Mouse (Mus musculus) forebrain, embryonic 15.5 days (tissue): ENCODE data around the gene Abcc3. TPM values are rescaled to one million over a fixed set of nuclear protein-coding genes. Genes with fewer than 3 reads are reported as not detected.
"Not testable (repeated sequence)": the region's sequence is repeated elsewhere in the genome, so short reads cannot be mapped to it uniquely, and the experiment has no call there.

Source experiments
- ATAC-seq: fragments of 200-750 bp; cut with Nextera tagmentation; replicated peaks from 2 replicates; pipeline ENCODE4 v1.8.0; 2017; ENCODE audit warnings: mild to moderate bottlenecking, moderate TSS enrichment, moderate library complexity
- H3K27ac ChIP-seq: fragments of 300-500 bp; sonication (generic); replicated peaks from 2 replicates; pipeline ENCODE4 v1.5.1; 2015; ENCODE audit warnings: mild to moderate bottlenecking, inconsistent platforms
- H3K27me3 ChIP-seq: fragments of 300-500 bp; sonication (generic); 2 replicates; pipeline ENCODE4 v1.6.1; 2015; ENCODE audit warnings: inconsistent platforms
- H3K36me3 ChIP-seq: fragments of 300-500 bp; sonication (generic); 2 replicates; pipeline ENCODE4 v1.6.1; 2015; ENCODE audit warnings: mild to moderate bottlenecking, inconsistent platforms
- H3K4me1 ChIP-seq: fragments of 300-500 bp; sonication (generic); 2 replicates; pipeline ENCODE4 v1.6.1; 2015; ENCODE audit warnings: inconsistent platforms
- H3K4me2 ChIP-seq: fragments of 300-500 bp; sonication (generic); replicated peaks from 2 replicates; pipeline ENCODE4 v1.6.1; 2015; ENCODE audit warnings: mild to moderate bottlenecking, inconsistent platforms
- H3K4me3 ChIP-seq: fragments of 300-500 bp; sonication (generic); 2 replicates; pipeline ENCODE4 v1.5.1; 2015; ENCODE audit warnings: mild to moderate bottlenecking, inconsistent platforms
- H3K9ac ChIP-seq: fragments of 300-500 bp; sonication (generic); replicated peaks from 2 replicates; pipeline ENCODE4 v1.6.1; 2015; ENCODE audit warnings: mild to moderate bottlenecking, inconsistent platforms
- H3K9me3 ChIP-seq: fragments of 300-500 bp; sonication (generic); 2 replicates; pipeline ENCODE4 v1.6.1; 2016; ENCODE audit warnings: inconsistent platforms
- WGBS: fragments of 180-500 bp; shearing (Covaris S2); methylation state at CpG from one replicate; pipeline ENCODE4 v1.1.7; 2015; ENCODE audit warnings: mixed read lengths; 5-methylcytosine and 5-hydroxymethylcytosine counted together
- polyA plus RNA-seq: library from polyadenylated mRNA; unstranded; fragments of >200 nt; fragmentation: Nextera tagmentation; extraction: Ambion mirVana; gene quantifications from 2 replicates; pipeline ENCODE4 v1.2.1, GENCODE M21; 2015

Abcc3 gene
- polyA plus RNA-seq, 1 experiment from 2014 or later: 0.66 TPM

DNA sequence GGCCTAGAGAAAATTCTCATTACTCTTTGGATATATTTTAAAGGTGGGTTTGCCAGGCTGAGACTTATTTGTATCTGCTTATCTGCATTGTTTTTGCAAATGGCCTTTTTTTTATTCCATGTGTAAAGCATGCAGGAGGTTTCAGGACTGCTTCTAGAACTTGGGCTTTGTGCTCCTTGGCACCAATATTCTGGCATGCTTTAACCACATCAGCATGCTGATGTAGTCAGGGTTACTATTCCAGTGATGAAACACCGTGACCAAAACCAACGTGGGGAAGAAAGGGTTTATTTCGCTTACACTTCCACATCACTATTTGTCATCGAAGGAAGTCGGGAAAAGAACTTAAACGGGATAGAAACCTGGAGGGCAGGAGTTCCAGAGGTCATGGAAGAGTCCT is 8.2 kb upstream of the Abcc3 start:
- Histone ChIP-seq H3K9ac (no peak overlapping the region), H3K27ac (no peak overlapping the region), H3K9me3 (no peaks in the 10 kb centered on the region), H3K4me1 (peaks cover 11% of the 10 kb centered on the region), H3K36me3 (no peaks in the 10 kb centered on the region), H3K4me2 (no peak overlapping the region), H3K27me3 (no peaks in the 10 kb centered on the region), H3K4me3 (no peak overlapping the region)
- WGBS: 82% methylated on average over 6 of the region's 6 CpGs
- no peak for ATAC-seq

DNA sequence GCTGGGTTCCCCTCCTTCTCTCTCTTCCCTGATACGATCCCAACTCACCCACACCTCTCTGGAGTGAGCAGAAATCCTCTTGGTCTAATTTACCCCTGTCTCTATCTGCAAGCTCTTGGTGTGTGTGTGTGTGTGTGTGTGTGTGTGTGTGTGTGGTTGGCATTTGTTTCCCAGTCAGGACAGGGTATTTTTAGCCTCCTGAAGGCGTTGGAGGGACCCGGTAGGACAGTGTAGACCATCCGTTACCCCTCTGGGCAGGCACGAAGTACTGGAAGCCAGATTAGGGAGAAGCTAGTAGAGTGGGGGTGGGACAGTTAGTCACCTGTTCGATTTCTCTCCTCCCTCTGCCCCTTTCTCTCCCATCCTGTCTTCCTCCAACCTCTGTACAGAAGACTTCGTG is 1.3 kb upstream of the Abcc3 start:
- Histone ChIP-seq H3K4me3 (no peak overlapping the region), H3K27me3 (0 out of 2 replicates have a peak, but pooled peaks cover 7% of the 10 kb centered on the region), H3K4me1 (no peaks in the 10 kb centered on the region), H3K27ac (no peak overlapping the region), H3K9ac (no peak overlapping the region), H3K9me3 (no peaks in the 10 kb centered on the region), H3K36me3 (no peaks in the 10 kb centered on the region), H3K4me2 (no peak overlapping the region)
- ATAC-seq: no peak
- WGBS: 74% methylated on average over 7 of the region's 7 CpGs

DNA sequence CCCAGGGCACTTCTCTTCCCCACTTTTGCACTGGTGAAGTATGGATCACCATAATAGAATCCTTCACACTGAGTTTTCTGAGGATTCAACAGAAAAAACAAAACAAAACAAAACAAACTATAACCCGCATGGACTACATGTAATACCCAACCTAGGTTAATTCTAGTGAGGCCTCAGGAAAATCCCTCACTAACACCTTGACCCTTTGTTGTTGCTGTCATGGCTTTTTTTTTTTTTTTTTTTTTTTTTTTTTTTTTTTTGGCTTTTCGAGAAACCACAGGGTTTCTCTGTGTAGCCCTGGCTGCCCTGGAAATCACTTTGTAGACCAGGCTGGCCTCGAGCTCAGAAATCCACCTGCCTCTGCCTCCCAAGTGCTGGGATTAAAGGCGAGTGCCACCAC is 693 bp upstream of the Abcc3 start:
- not testable (repeated sequence) for H3K9me3 ChIP-seq, ATAC-seq, H3K27ac ChIP-seq, H3K27me3 ChIP-seq, H3K4me1 ChIP-seq, H3K4me3 ChIP-seq, H3K36me3 ChIP-seq, H3K9ac ChIP-seq, H3K4me2 ChIP-seq
- 93% methylated on average over 4 of the region's 4 CpGs for WGBS

DNA sequence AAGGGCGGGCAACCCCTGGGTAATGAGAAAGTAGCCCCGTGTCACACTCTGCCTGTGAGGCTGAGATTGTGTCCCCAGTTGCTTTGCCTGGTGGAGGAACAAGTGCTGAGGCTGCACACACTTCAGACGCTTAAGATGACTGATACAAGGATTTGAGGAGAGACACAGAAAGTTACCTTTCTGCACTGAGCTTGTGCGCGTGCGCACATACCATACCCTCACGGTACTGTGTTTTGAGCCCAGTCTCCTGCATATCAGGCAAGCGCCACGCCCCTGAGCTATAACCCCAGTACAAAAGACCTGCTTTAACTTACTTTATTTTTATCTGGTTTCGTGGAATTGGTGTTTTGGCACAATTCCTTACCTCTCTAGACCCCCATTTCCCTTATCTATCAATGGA is 1.1 kb downstream of the Abcc3 start:
- Histone ChIP-seq H3K36me3 (no peaks in the 10 kb centered on the region), H3K4me2 (no peak overlapping the region), H3K9me3 (no peaks in the 10 kb centered on the region), H3K9ac (no peak overlapping the region), H3K27ac (no peak overlapping the region), H3K4me3 (no peak overlapping the region), H3K27me3 (0 out of 2 replicates have a peak, but pooled peaks cover 7% of the 10 kb centered on the region), H3K4me1 (no peaks in the 10 kb centered on the region)
- no peak for ATAC-seq
- 89% methylated on average over 10 of the region's 10 CpGs for WGBS

DNA sequence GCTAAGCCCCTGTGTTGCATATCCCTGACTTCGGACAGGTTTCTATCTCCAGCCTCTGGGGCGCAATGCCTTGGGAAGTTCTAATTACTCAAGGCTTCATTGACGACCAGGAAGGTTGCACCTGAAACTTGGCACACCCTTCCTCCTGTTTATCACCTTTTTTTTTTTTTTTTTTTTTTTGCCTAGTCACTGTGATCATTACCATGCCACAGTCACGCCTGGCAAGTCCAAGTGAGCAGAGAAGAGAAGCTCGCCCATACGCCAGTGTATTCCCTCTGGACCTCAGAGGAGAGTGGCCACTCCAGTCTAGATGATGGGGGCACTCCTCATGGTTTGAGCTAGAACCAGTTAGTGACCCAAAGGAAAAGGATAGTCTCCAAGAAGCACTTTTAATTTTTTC is 2.0 kb downstream of the Abcc3 start:
- ATAC-seq: no peak

DNA sequence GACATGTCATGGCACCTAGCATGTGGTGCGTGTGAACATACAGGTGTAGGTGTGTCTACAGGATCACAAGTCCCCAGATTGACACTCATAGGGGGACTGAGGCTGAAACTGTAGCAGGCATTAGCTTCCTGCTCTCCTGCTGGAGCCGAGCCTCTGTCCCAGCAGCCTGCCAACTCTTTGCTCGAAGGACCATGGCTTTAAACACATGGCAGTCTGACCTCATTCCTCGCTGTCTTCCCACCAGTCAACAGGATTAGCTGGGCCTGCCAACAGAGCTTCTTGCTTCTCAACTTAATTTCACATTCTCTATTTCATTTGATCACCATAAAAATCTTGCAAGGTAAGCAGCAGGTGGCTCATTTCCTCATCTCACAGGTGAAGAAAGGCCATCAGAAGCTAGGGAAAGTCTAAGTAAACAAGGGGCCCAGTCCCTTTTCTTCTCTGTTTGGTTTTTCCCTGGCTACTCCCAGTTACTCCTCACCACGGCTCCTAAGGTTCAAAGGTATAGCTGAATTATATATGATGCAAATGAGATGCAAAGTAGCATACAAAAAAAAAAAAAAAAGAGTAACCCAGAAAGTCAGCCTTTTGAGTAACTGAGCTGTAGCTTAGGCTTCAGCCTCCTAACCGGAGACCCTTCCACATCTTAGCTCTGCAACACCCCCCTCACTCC is 2.9 kb downstream of the Abcc3 start:
- WGBS: 71% methylated on average over 6 of the region's 6 CpGs
- Histone ChIP-seq H3K27me3 (0 out of 2 replicates have a peak, but pooled peaks cover 7% of the 10 kb centered on the region), H3K4me1 (no peaks in the 10 kb centered on the region), H3K36me3 (no peaks in the 10 kb centered on the region), H3K4me2 (no peak overlapping the region), H3K9ac (no peak overlapping the region), H3K27ac (no peak overlapping the region), H3K4me3 (no peak overlapping the region), H3K9me3 (no peaks in the 10 kb centered on the region)
- ATAC-seq: no peak

More for the DNA sequence above, 2.0 kb downstream of the Abcc3 start:
- H3K27me3 ChIP-seq: 0 out of 2 replicates have a peak, but pooled peaks cover 7% of the 10 kb centered on the region
- WGBS: 89% methylated on average over 6 of the region's 6 CpGs
- no peak overlapping the region for H3K9ac ChIP-seq
- no peak overlapping the region for H3K4me3 ChIP-seq
- no peak overlapping the region for H3K4me2 ChIP-seq
- H3K27ac ChIP-seq: no peak overlapping the region
- H3K36me3 ChIP-seq: no peaks in the 10 kb centered on the region
- no peaks in the 10 kb centered on the region for H3K9me3 ChIP-seq
- no peaks in the 10 kb centered on the region for H3K4me1 ChIP-seq

DNA sequence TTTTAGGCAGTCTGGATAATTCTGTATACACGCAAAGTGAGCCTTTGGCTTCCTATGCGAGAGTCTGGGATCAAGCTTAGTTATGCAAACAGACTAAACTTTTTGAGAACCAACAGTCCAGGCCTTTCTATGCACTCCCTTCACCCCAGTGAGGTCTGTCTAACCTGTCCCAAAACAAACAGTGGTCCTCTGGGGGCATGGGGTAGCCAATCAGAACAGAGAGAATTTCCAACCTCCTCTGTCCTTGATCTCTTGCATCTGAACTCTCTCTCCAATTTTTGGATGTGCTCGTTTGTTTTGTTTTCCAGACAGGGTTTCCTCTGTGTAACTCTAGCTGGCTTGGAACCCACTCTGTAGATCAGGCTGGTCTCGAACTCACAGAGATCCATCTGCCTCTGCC is 3.8 kb downstream of the Abcc3 start:
- H3K27ac ChIP-seq: no peak overlapping the region
- H3K9ac ChIP-seq: no peak overlapping the region
- no peak overlapping the region for H3K4me3 ChIP-seq
- no peak overlapping the region for H3K4me2 ChIP-seq
- no peaks in the 10 kb centered on the region for H3K36me3 ChIP-seq
- no peaks in the 10 kb centered on the region for H3K9me3 ChIP-seq
- H3K27me3 ChIP-seq: 0 out of 2 replicates have a peak, but pooled peaks cover 7% of the 10 kb centered on the region
- H3K4me1 ChIP-seq: no peaks in the 10 kb centered on the region
- ATAC-seq: no peak
- 89% methylated on average over 4 of the region's 4 CpGs for WGBS

DNA sequence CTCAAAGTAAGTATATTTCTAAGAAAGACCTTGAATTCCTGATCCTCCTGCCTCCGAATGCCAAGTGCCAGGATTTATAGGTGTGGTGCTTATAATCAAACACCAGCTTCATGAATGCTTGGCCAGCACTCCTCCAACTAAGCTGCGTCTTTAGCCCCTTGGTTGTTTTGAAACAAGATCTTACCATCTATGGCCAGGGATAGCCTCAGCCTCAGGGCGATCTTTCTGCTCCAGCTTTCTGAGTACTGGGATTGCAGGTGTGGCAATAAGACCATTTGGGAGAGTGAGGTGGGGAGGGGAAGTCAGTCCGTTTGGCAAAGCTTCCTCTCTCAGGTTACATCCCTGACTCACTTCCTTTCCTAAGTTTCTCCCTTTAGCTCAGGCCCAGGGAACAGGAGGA is 5.0 kb downstream of the Abcc3 start:
- Histone ChIP-seq H3K4me3 (no peak overlapping the region), H3K27ac (no peak overlapping the region), H3K4me2 (no peak overlapping the region), H3K9me3 (no peaks in the 10 kb centered on the region), H3K4me1 (no peaks in the 10 kb centered on the region), H3K27me3 (0 out of 2 replicates have a peak, but pooled peaks cover 6% of the 10 kb centered on the region), H3K9ac (no peak overlapping the region), H3K36me3 (no peaks in the 10 kb centered on the region)
- WGBS: 83% methylated on average over 4 of the region's 4 CpGs
- ATAC-seq: no peak

DNA sequence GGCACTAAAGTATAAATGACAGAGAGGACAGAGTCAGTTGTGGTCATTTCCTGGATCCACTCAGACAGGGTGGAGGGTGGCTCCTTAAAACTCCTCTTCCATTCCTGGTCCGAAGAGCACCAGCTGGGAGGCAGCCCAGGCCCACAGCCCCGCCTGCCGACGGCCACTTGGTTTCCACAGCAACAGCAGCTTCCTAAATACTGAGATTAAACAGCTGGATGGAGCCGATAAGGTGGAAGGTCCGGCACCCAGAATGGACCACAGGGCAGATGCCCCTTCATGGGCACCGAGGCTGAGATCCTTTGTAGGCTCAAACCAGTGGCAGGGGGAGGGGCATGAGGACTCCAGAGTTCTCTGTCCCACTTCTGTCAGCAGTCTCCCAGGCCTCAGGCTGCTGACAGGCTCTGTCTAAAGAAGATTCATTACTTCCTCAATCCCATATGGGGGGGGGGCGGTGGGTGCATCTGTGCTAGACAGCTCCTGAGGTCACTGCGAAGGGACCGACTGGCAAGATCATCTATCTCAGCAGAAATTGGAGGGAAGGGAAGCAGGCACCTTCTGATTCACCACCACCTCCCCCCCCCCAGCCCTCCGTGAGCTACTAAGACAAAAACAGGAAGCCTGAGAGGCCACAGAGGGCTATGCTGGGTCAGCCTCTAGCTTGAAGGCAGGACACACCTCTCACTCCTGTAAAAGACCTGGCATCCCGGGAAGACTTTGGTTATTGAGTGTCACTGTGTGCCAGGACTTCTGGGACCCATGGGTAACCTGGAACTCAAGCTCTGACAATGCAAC is 6.6 kb downstream of the Abcc3 start:
- ATAC-seq: no peak
- 46% methylated on average over 12 of the region's 12 CpGs for WGBS

DNA sequence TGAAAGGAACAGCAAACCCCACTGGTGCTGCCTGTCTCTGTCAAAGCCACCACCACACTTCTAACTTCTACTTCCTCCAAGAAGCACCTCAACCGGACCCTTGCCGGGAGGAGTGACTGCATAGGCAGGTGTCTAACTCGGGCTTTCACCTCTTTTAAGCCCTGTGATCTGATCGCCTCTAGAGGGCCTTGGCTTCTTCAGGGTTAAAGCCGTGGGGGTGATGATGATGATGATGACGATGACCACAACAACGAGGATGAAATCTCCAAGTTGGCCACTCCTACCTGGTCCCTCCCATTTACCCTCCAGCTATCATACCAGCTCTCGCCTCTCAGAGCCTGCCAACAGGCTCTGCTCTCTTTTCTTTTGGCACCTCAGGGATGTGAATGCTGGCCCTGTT is 13.1 kb downstream of the Abcc3 start:
- Histone ChIP-seq H3K4me2 (no peak overlapping the region), H3K27me3 (no peaks in the 10 kb centered on the region), H3K27ac (no peak overlapping the region), H3K4me1 (no peaks in the 10 kb centered on the region), H3K4me3 (no peak overlapping the region), H3K36me3 (no peaks in the 10 kb centered on the region), H3K9me3 (no peaks in the 10 kb centered on the region), H3K9ac (no peak overlapping the region)
- no peak for ATAC-seq
- 78% methylated on average over 8 of the region's 8 CpGs for WGBS

More for the DNA sequence above, 6.6 kb downstream of the Abcc3 start:
- Histone ChIP-seq H3K4me2 (no peak overlapping the region), H3K27ac (no peak overlapping the region), H3K27me3 (no peaks in the 10 kb centered on the region), H3K36me3 (no peaks in the 10 kb centered on the region), H3K9ac (no peak overlapping the region), H3K9me3 (no peaks in the 10 kb centered on the region), H3K4me1 (no peaks in the 10 kb centered on the region), H3K4me3 (no peak overlapping the region)

DNA sequence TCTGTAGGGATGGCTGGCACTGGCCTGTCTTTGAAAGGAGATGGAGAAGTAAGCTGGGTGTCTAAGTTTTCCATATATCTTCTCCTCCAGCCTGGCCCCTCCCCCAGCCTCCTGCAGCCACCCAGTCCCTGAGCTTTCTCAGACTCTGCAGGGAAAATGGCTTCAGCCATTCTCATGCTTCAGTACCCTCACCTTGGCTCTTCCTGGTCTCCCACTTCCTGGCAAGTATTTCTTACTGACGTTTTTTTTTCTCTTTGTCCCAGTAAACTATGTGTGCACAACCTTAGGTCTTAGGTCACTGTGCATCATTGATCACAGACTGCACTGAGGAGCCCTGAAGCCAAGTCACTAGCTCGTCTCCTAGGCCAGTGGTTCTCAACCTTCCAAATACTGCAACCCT is 13.7 kb downstream of the Abcc3 start:
- Histone ChIP-seq H3K4me1 (no peaks in the 10 kb centered on the region), H3K9ac (no peak overlapping the region), H3K9me3 (no peaks in the 10 kb centered on the region), H3K27me3 (no peaks in the 10 kb centered on the region), H3K27ac (no peak overlapping the region), H3K4me3 (no peak overlapping the region), H3K36me3 (no peaks in the 10 kb centered on the region), H3K4me2 (no peak overlapping the region)
- WGBS: 33% methylated on average over 2 of the region's 2 CpGs
- ATAC-seq: no peak

DNA sequence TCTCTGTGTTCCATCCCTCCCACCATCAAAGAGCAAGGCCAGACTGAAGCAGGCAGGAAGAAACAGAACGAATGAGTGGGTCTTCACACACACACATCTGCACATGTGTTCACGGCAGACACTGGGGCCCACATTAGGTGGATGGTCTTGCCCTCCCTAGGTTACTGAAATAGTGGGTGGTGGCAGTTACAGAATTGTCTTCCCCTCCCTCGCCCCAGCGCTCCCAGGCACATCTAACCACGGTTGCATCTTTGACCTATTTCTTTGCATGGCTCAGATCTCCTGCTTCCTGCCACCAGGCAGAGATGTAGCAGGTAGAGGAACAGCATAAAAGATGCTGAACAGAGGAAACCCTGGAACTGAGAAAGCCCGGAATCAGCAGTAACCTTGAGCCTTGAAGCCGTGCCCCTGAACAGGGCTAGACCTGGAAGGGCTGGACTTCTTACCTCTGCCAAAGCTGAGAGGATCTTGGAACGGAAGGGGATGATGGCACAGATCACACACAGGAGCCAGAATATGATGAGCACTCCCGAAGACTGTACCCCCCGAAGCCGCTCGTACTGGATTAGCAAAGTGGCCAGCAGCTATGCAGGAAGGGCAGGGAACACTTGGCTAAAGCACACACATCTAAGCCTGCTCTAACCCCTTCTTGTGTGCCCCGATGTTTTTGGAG is 18.4 kb downstream of the Abcc3 start:
- 89% methylated on average over 13 of the region's 13 CpGs for WGBS
- Histone ChIP-seq H3K4me3 (no peak overlapping the region), H3K27me3 (no peaks in the 10 kb centered on the region), H3K27ac (no peak overlapping the region), H3K4me1 (no peaks in the 10 kb centered on the region), H3K9ac (no peak overlapping the region), H3K4me2 (no peak overlapping the region), H3K9me3 (no peaks in the 10 kb centered on the region), H3K36me3 (no peaks in the 10 kb centered on the region)
- ATAC-seq: no peak
